Mouse (Mus musculus) spleen, adult 2 months (tissue): ENCODE measurements around the gene Nptx1.

Experiments
- CTCF ChIP-seq: fragments of 200-500 bp; IDR thresholded peaks from 2 replicates; pipeline ENCODE4 v1.5.1; 2011; ENCODE audit warnings: mild to moderate bottlenecking, inconsistent platforms; ENCODE audit not compliant: insufficient read depth, insufficient read length, insufficient replicate concordance; ENCODE audit errors: extremely low read depth
- POLR2A ChIP-seq: fragments of 200-500 bp; IDR thresholded peaks from 2 replicates; pipeline ENCODE4 v1.6.1; 2011; ENCODE audit warnings: low read depth, low read length, inconsistent platforms

- TF ChIP-seq POLR2A (no peak), CTCF (no peak)
Measured at GRCm38 (mm10) chr11:119558870-119559610, 11.5 kb upstream of the Nptx1 start.
